Mouse (Mus musculus) embryonic facial prominence, embryonic 14.5 days (tissue): ENCODE results near the gene Arih1. TPM values are rescaled to one million over a fixed set of nuclear protein-coding genes. Genes with fewer than 3 reads are reported as not detected.

Experiments
- ATAC-seq: fragments of 200-750 bp; cut with Nextera tagmentation; 2 replicates; pipeline ENCODE4 v1.8.0; 2017; ENCODE audit warnings: low read depth, moderate number of reproducible peaks, moderate TSS enrichment
- DNase-seq: peaks from one replicate; pipeline ENCODE4 v3.0.0-alpha.2; 2015; ENCODE audit warnings: low spot score
- H3K27ac ChIP-seq: fragments of 300-500 bp; sonication (generic); replicated peaks from 2 replicates; pipeline ENCODE4 v1.5.1; 2014; ENCODE audit warnings: low read depth, mild to moderate bottlenecking, low read length, moderate library complexity
- H3K27me3 ChIP-seq: fragments of 300-500 bp; sonication (generic); replicated peaks from 2 replicates; pipeline ENCODE4 v1.6.1; 2014; ENCODE audit warnings: low read length; ENCODE audit not compliant: control insufficient read depth, insufficient read depth
- H3K36me3 ChIP-seq: fragments of 300-500 bp; sonication (generic); 2 replicates; pipeline ENCODE4 v1.6.1; 2014; ENCODE audit warnings: low read length, mixed read lengths; ENCODE audit not compliant: control insufficient read depth, insufficient read depth
- H3K4me1 ChIP-seq: fragments of 300-500 bp; sonication (generic); 2 replicates; pipeline ENCODE4 v1.6.1; 2014; ENCODE audit warnings: antibody characterized with exemption, low read length; ENCODE audit not compliant: control insufficient read depth, insufficient read depth
- H3K4me2 ChIP-seq: fragments of 300-500 bp; sonication (generic); 2 replicates; pipeline ENCODE4 v1.6.1; 2014; ENCODE audit warnings: low read depth, mild to moderate bottlenecking, low read length, moderate library complexity, mixed read lengths
- H3K4me3 ChIP-seq: fragments of 300-500 bp; sonication (generic); 2 replicates; pipeline ENCODE4 v1.5.1; 2014; ENCODE audit warnings: low read depth, mild to moderate bottlenecking, low read length
- H3K9ac ChIP-seq: fragments of 300-500 bp; sonication (generic); 2 replicates; pipeline ENCODE4 v1.6.1; 2014; ENCODE audit warnings: low read depth, mild to moderate bottlenecking, low read length, moderate library complexity, mixed read lengths
- H3K9me3 ChIP-seq: fragments of 300-500 bp; sonication (generic); 2 replicates; pipeline ENCODE4 v1.6.1; 2016; ENCODE audit warnings: low read length; ENCODE audit not compliant: control insufficient read depth
- WGBS: fragments of 180-500 bp; shearing (Covaris S2); extraction: QIAGEN DNeasy Blood & Tissue Kit; methylation state at CpG from one replicate; pipeline ENCODE4 v1.1.7; 2014; 5-methylcytosine and 5-hydroxymethylcytosine counted together
- polyA plus RNA-seq: library from polyadenylated mRNA; unstranded; fragments of >200 nt; fragmentation: Nextera tagmentation; extraction: Ambion mirVana; gene quantifications from 2 replicates; pipeline ENCODE4 v1.2.1, GENCODE M21; 2014

The Arih1 gene
- 15.5 and 16.7 TPM in 2 replicates for polyA plus RNA-seq

DNA sequence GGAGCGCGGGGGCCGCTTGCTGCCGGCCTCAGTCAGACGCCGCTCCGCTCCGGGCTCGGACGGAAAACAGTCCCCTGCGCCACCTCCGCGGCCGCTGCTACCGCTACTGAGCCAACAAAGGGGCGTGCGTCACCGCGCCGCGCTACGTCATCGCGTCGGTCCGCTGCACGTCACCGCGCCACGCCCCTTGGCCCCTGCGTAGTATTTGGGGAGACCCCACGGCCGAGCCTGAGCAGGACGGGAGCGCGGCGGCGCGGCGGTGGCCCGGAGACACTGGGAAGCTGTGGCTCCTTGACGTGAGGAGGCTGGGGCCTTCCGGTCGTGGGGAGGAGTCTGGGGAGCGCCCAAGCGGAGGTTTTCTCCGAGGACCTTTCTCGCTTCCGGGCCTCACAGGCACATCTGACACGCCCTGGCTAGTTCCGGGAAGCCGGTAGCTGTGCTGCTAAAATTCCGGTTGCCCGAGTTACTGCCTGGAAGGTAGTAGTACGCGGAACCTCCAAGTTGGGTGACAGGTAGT, at the start of gene Arih1:
Arih1 (minus strand) TSS at position 70 of the 517 bp plus-strand sequence.
- peak; percentile 98 for DNase-seq
- 0% methylated on average over 37 of the region's 56 CpGs for WGBS
- peak within 1 kb of the TSS; percentile 100 for H3K4me3 ChIP-seq
- no peaks in the 10 kb centered on the region for H3K27me3 ChIP-seq
- peak; percentile 98 for ATAC-seq
- H3K9me3 ChIP-seq: no peaks in the 10 kb centered on the region
- peak within 1 kb of the TSS; percentile 98 for H3K9ac ChIP-seq
- H3K4me2 ChIP-seq: peak within 1 kb of the TSS; percentile 96
- H3K27ac ChIP-seq: peak within 1 kb of the TSS; percentile 99
- no peaks in the 10 kb centered on the region for H3K36me3 ChIP-seq
- peaks cover 15% of the 10 kb centered on the region; the same call in 1 of the 2 replicates for H3K4me1 ChIP-seq

DNA sequence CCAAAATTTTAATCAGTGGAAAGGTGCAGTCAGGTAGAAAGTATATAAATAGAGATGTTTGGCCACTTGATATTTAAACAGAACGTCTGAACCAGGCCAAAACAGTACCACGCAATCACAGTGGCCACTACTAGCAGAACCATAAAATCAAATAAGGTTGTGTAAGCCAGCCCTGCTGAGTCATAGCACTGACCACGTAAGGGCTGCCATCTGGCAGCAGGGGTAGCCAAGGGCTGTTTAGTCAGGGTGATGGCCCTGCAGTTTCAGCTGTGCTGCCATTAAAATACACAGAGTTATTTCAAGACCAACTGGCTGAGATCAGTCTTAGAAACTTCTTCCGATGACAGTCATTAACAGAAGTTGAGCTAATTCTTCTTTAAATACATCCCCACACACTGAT, 47.5 kb upstream of the Arih1 start:
- Histone ChIP-seq H3K27me3 (no peaks in the 10 kb centered on the region), H3K36me3 (no peaks in the 10 kb centered on the region), H3K4me2 (no peak overlapping the region), H3K9ac (no peak overlapping the region), H3K27ac (no peak overlapping the region), H3K4me1 (peaks cover under 1% of the 10 kb centered on the region), H3K4me3 (no peak overlapping the region), H3K9me3 (no peaks in the 10 kb centered on the region)
- WGBS: 72% methylated on average over 4 of the region's 4 CpGs
- ATAC-seq (no peak), DNase-seq (no peak)

DNA sequence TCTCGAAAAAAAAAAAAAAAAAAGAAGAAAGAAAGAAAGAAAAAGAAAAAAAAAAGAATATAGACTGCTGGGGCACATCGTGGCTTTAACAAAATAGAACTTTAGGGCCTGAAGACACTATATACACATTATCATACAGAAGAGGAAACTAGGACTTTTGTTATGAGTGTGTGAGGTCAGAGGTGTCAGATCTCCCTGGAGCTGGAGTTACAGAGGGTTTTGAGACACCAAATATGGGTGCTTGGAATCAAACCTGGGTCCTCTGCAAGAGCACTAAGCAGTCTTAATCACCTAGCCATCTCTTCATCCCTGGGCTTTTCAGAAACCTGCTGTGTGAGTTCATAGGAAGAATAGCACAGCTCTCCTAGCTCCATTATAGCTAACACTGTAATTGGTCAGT, 47.0 kb upstream of the Arih1 start:
- no peaks in the 10 kb centered on the region for H3K36me3 ChIP-seq
- H3K4me1 ChIP-seq: no peaks in the 10 kb centered on the region
- no peaks in the 10 kb centered on the region for H3K9me3 ChIP-seq
- ATAC-seq (no peak), DNase-seq (no peak)
- no peak overlapping the region for H3K27ac ChIP-seq
- WGBS: 70% methylated on average over 2 of the region's 2 CpGs
- H3K4me3 ChIP-seq: no peak overlapping the region
- no peak overlapping the region for H3K9ac ChIP-seq
- H3K4me2 ChIP-seq: no peak overlapping the region
- no peaks in the 10 kb centered on the region for H3K27me3 ChIP-seq

DNA sequence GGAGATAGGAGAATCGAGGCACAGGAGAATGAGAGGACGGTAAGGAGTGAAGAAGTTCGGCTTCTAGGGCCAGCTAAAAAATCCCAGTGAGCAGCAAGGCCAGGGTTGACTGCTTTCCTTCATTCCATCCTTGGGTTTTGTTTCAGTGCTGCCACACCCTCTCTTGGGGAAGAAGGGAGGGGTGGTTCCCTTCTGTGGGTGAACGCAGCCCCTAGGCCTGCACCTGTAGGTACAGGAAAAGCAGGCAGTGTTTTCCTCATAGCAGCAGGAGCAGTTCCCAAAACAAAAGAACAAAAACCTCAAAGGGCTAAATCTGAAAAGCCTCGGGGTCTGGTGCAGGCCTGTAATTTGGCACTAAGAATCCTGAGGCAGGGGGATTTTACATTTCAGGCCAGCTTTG, 45.2 kb upstream of the Arih1 start:
- Histone ChIP-seq H3K4me1 (no peaks in the 10 kb centered on the region), H3K4me2 (no peak overlapping the region), H3K9me3 (no peaks in the 10 kb centered on the region), H3K9ac (no peak overlapping the region), H3K4me3 (no peak overlapping the region), H3K27ac (no peak overlapping the region), H3K36me3 (no peaks in the 10 kb centered on the region), H3K27me3 (no peaks in the 10 kb centered on the region)
- ATAC-seq: peak; percentile 33; the same call in 1 of the 2 replicates
- WGBS: 37% methylated on average over 5 of the region's 5 CpGs
- peak; percentile 20 for DNase-seq

DNA sequence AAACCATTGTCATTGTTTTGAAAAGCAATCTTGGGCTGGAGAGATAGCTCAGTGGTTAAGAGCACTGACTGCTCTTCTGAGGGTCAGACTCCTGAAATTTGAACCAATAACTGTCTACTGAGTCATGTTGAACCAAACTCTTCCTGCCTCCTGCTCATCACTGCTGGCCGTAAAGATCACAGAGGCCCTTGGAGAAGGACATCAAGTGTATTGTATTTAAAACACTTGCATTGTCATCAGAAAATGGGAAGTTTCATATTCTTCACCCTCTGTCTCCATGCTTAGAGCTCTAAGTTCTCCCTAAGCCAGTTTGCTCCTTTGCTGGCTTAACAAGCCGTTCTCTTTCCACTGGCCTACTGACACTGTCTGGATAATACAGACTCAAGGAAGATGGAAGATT, 41.9 kb upstream of the Arih1 start:
- Histone ChIP-seq H3K4me2 (no peak overlapping the region), H3K4me1 (no peaks in the 10 kb centered on the region), H3K27me3 (no peaks in the 10 kb centered on the region), H3K36me3 (no peaks in the 10 kb centered on the region), H3K27ac (no peak overlapping the region), H3K9ac (no peak overlapping the region), H3K9me3 (no peaks in the 10 kb centered on the region), H3K4me3 (no peak overlapping the region)
- WGBS: 78% methylated on average over 2 of the region's 2 CpGs
- ATAC-seq: no peak
- no peak for DNase-seq

DNA sequence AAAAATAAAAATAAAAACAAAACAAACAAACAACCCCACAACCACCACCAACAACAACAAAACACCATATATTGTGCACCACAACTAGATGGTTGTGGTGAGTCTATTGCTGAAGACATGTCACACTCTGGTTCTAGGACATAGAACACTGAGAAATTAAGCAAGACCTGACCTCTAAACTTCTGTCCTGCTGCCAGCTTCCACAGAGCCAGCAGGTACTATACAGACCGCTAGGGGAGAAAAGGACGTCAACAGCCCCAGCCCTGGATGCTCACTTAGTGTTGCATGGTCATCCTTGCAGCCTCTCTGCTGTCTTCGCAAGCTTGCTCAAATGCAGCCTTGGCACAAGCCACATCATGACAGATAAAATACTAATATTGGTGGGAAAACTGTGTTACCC, 41.2 kb upstream of the Arih1 start:
- WGBS: 82% methylated on average over 3 of the region's 3 CpGs

DNA sequence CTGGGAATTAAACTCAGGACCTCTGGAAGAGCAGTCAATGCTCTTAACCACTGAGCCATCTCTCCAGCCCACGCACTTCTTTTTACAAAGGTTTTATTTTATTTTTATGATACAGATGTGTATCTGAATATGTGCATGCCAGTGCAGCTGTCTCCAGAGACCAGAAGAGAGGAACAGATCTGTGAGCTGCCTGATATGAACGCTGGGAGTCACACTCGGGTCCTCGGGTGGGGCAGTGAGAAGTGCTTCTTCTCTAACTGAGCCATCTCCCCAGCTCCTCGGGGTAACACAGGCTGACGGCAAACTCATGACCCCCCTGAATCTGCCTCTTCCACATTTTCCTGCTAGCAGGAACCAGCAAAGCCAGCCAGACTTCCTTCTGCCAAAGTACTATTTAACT, 40.3 kb upstream of the Arih1 start:
- H3K36me3 ChIP-seq: no peaks in the 10 kb centered on the region
- WGBS: 84% methylated on average over 6 of the region's 6 CpGs
- H3K9me3 ChIP-seq: no peaks in the 10 kb centered on the region
- no peaks in the 10 kb centered on the region for H3K4me1 ChIP-seq
- H3K27me3 ChIP-seq: no peaks in the 10 kb centered on the region
- DNase-seq: no peak
- H3K27ac ChIP-seq: no peak overlapping the region
- no peak overlapping the region for H3K9ac ChIP-seq
- no peak overlapping the region for H3K4me2 ChIP-seq
- no peak for ATAC-seq
- H3K4me3 ChIP-seq: no peak overlapping the region

More for the DNA sequence above, 41.2 kb upstream of the Arih1 start:
- Histone ChIP-seq H3K27ac (no peak overlapping the region), H3K4me1 (no peaks in the 10 kb centered on the region), H3K9me3 (no peaks in the 10 kb centered on the region), H3K4me2 (no peak overlapping the region), H3K9ac (no peak overlapping the region), H3K27me3 (no peaks in the 10 kb centered on the region), H3K36me3 (no peaks in the 10 kb centered on the region), H3K4me3 (no peak overlapping the region)
- DNase-seq (no peak), ATAC-seq (no peak)

DNA sequence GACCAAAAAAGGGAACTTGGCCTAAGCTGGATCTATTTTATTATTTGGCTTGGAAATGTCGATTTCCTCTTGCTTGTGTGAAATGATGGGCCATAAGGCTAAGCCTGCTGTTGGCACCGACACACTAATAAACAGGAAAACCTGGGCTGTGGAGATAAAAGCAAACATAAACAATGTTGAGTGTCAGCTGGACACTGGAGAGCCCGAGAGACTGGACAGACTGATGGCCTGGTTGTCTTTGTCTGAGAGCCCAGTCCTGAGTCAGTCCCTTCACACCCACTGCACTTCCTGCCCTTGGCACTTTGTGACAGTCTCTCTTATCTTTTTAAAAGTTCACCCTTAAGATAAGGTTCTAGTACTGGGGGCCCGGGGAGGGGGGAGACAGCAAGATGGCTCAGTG, 36.5 kb upstream of the Arih1 start:
- H3K36me3 ChIP-seq: no peaks in the 10 kb centered on the region
- ATAC-seq (no peak), DNase-seq (no peak)
- no peak overlapping the region for H3K4me2 ChIP-seq
- H3K9ac ChIP-seq: no peak overlapping the region
- no peak overlapping the region for H3K27ac ChIP-seq
- H3K4me1 ChIP-seq: no peaks in the 10 kb centered on the region
- H3K27me3 ChIP-seq: no peaks in the 10 kb centered on the region
- H3K9me3 ChIP-seq: no peaks in the 10 kb centered on the region
- 71% methylated on average over 4 of the region's 4 CpGs for WGBS
- no peak overlapping the region for H3K4me3 ChIP-seq

DNA sequence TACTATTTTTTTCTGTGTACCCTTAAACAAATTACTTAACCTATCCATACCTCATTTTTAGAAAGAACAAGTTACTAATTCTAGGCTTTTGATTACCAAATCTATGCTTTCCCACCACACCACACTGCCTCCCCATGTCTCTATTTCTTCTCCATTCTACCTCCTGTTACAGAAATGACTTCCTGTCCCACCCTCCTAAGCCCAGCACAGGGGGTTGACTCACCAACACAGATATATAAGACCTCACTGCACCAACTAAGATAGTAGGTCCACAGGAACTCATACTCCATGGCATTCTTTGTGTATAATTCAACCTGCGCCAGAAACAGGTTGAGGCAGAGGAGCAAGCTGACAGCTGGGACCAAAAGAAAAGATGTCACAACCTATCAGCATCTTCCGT, 33.0 kb upstream of the Arih1 start:
- Histone ChIP-seq H3K27ac (no peak overlapping the region), H3K4me1 (no peaks in the 10 kb centered on the region), H3K4me3 (no peak overlapping the region), H3K9ac (no peak overlapping the region), H3K9me3 (no peaks in the 10 kb centered on the region), H3K27me3 (no peaks in the 10 kb centered on the region), H3K36me3 (no peaks in the 10 kb centered on the region), H3K4me2 (no peak overlapping the region)
- DNase-seq (no peak), ATAC-seq (no peak)
- WGBS: 86% methylated on average over 2 of the region's 2 CpGs
